Mouse (Mus musculus) liver, adult 2 months (tissue): Measurements from ENCODE around the gene Eaf1.

Experiments
- CTCF ChIP-seq: fragments of 200-500 bp; IDR thresholded peaks from 2 replicates; pipeline ENCODE4 v1.5.1; 2011; ENCODE audit warnings: low read depth, low read length, control low read depth
- POLR2A ChIP-seq: fragments of 200-500 bp; IDR thresholded peaks from 2 replicates; pipeline ENCODE4 v1.6.1; 2011; ENCODE audit warnings: low read length, control low read depth; ENCODE audit not compliant: insufficient read depth; ENCODE audit errors: extremely low read depth

GRCm38 (mm10) chr14:31454849-31455566 is 39.2 kb upstream of the Eaf1 start:
- no peak for TF ChIP-seq POLR2A
- peak; percentile 50 for TF ChIP-seq CTCF
